21 mouse cellular contexts compared by ENCODE assay signal in the genomic region with DNA sequence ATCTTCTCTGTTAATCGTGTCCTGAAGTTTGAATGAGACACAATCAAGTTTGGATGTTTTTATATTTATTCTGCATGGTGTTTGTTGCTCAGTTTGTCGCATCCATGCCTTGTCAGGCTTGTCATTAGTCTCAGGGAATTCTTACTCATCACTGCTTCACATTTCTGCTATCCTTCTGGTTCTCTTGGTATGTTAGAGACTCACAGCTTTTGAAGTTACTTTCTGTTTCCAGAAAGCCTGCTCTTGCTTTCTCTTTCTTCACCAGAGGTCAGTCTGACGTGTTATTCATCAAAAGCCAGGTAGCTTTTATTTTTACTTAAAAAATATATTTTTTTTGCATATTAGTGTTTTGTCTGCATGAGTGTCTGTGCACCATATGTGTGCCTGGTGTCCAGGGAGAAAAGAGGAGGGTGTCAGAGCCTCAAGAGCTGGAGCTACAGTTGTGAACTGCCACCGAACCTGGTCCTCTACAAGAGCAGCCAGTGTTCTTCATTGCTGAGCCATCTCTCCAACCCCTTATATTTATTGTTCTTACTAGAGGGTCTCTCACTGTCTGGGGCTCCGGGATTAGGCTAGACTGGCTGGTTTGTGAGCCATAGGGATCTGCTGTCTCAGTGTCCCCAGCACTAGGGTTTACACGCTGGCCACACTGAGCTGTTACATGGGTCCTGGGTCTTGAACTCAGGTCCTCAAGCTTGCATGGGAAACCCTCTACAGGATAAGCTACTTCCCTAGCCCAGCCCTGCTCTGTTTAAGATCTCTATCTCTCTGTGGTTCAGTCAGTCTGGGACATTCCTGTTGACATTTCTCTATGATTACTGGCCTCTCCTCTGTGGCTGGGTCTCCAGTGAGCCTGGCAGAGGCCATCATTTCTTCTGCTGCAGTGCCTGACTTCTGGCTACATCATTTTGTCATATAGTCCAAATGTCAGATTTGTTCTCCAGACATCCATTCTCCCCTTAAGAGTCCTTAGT. TPM values are rescaled to one million over a fixed set of nuclear protein-coding genes. Genes with fewer than 3 reads are reported as not detected.
A peak's percentile ranks its signal among the peaks of the same experiment; 100 is the strongest.
DNase-seq lines count a peak whose midpoint lies in the region; ATAC-seq and TF ChIP-seq lines count a peak whose summit lies in the region.
"Had no signal": no experiment of that assay in that cellular context is flagged by ENCODE, and none has a peak within 500 bp of the region (broad histone marks: within the 10 kb centered on the region; RNA-seq: fewer than 3 reads in every experiment).

No protein-coding gene starts in this region.

- intact Hi-C loops in gastrocnemius, adult 2 months (cut with DNase I): no loop called here
- intact Hi-C loops in left cerebral cortex, postnatal 4 days (cut with DNase I): no loop called here

- no peaks in the 10 kb centered on the region for H3K27me3 ChIP-seq in megakaryocyte, embryonic 14.5 days (replicated peaks)
- H3K27me3 ChIP-seq: embryonic facial prominence, embryonic 15.5 days; neural tube, embryonic 13.5 days; Patski; stomach, embryonic 15.5 days had no signal

- H3K9me3 ChIP-seq in megakaryocyte, embryonic 14.5 days: no peaks in the 10 kb centered on the region
- H3K9me3 ChIP-seq: embryonic facial prominence, embryonic 15.5 days; neural tube, embryonic 13.5 days; stomach, embryonic 15.5 days had no signal

- H3K4me3 ChIP-seq in gastrocnemius, adult 2 months: no peak overlapping the region
- peak overlapping the region; percentile 60 for H3K4me3 ChIP-seq in megakaryocyte, embryonic 14.5 days (replicated peaks)
- H3K4me3 ChIP-seq: embryonic facial prominence, embryonic 15.5 days; layer of hippocampus, adult 2 months; left cerebral cortex, adult 2 months; neural tube, embryonic 13.5 days; stomach, embryonic 15.5 days had no signal

- DNase-seq in gastrocnemius, adult 2 months: peak; percentile 10
- DNase-seq in gastrocnemius, postnatal 25 days: no peak
- DNase-seq in left cerebral cortex, postnatal 4 days: no peak
- no peak for DNase-seq in embryo, embryonic 10.5 days (ENCODE audit: low spot score)
- DNase-seq in adipocyte (ENCODE audit: low spot score): no peak
- DNase-seq: adrenal gland, adult 8-10 months; cerebellum, postnatal 14 days; liver; lung, embryonic 14.5 days; thymus, postnatal 25 days had no signal

- peaks cover 99% of the 10 kb centered on the region for H3K4me1 ChIP-seq in megakaryocyte, embryonic 14.5 days

- no peak for ATAC-seq in megakaryocyte, adult 5-6 weeks (ENCODE audit: poor library complexity, severe bottlenecking)
- 0 out of 2 replicates have a peak, but pooled peaks have one; percentile 18 for ATAC-seq in common myeloid progenitor, adult 5-6 weeks (replicated peaks; ENCODE audit: low read depth, poor library complexity, severe bottlenecking)
- ATAC-seq: forebrain, embryonic 14.5 days; midbrain, embryonic 16.5 days; Patski had no signal

- H3K36me3 ChIP-seq in megakaryocyte, embryonic 14.5 days (replicated peaks; ENCODE audit: low read length): peaks cover 46% of the 10 kb centered on the region
- H3K36me3 ChIP-seq: embryonic facial prominence, embryonic 15.5 days; neural tube, embryonic 13.5 days; stomach, embryonic 15.5 days had no signal

- no peak for TF ChIP-seq CTCF in gastrocnemius, adult 2 months (IDR thresholded peaks at IDR 0.05)

- peak overlapping the region; percentile 53 for H3K27ac ChIP-seq in gastrocnemius, adult 2 months
- H3K27ac ChIP-seq: embryonic facial prominence, embryonic 15.5 days; layer of hippocampus, adult 2 months; left cerebral cortex, adult 2 months; neural tube, embryonic 13.5 days; stomach, embryonic 15.5 days had no signal

RNA-seq across cellular contexts. Expression of a gene that starts 51.3 kb away (rescaled TPM):
- 10 to 100 TPM; 77.2 to 95.0 TPM for total RNA-seq in gastrocnemius, adult 2 months (2021)
- 10 to 100 TPM; 59.6 to 69.6 TPM for total RNA-seq in gastrocnemius, postnatal 25 days (2021)
- 95.0 and 304 TPM in 2 replicates for polyA plus RNA-seq in megakaryocyte, embryonic 14.5 days (2012; ENCODE audit: insufficient read depth, low replicate concordance)
- total RNA-seq in megakaryocyte, adult 5-6 weeks (2015): 11.4 and 11.9 TPM in 2 replicates
- total RNA-seq in megakaryocyte, adult 5-6 weeks (2017): 7.6 and 10.5 TPM in 2 replicates
- 3.3 and 6.3 TPM in 2 replicates for total RNA-seq in common myeloid progenitor, adult 5-6 weeks (2017)
- 10 to 100 TPM; 28.6 to 29.6 TPM for total RNA-seq in left cerebral cortex, postnatal 4 days (2021)
